Mouse (Mus musculus): ENCODE measurements around the gene Gpx3.
"Not testable (repeated sequence)": the region's sequence is repeated elsewhere in the genome, so short reads cannot be mapped to it uniquely, and the experiment has no call there.

DNA sequence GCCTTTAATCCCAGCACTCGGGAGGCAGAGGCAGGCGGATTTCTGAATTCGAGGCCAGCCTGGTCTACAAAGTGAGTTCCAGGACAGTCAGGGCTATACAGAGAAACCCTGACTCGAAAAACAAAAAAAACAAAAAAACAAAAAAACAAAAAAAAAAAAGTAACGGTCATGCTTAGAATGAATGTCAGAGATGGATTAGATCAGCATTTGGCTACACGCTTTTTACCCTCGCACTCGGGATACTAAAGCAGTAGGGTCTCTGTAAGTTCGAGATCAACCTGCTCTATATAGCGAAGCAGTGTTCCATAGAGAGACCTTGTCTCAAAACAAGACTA, 53.1 kb downstream of the Gpx3 start:
- not testable (repeated sequence) for TF ChIP-seq CTCF (IDR thresholded peaks at IDR 0.05; ENCODE audit: borderline replicate concordance, control insufficient read depth, extremely low read depth, insufficient read depth, low read length, poor library complexity); POLR2A (IDR thresholded peaks at IDR 0.05; ENCODE audit: control insufficient read depth, extremely low read depth, insufficient read depth, low read length, poor library complexity)

Data from thymus, adult 2 months (tissue).